Mouse (Mus musculus) liver, embryonic 16.5 days (tissue): ENCODE data around the gene Ms4a12. TPM values are rescaled to one million over a fixed set of nuclear protein-coding genes. Genes with fewer than 3 reads are reported as not detected.
"Not testable (repeated sequence)": the region's sequence is repeated elsewhere in the genome, so short reads cannot be mapped to it uniquely, and the experiment has no call there.

Experiments
- ATAC-seq: fragments of 200-750 bp; cut with Nextera tagmentation; 2 replicates; pipeline ENCODE4 v1.8.0; 2017; ENCODE audit warnings: low read depth, mild to moderate bottlenecking, moderate number of reproducible peaks, moderate library complexity
- H3K27ac ChIP-seq: fragments of 300-500 bp; sonication (generic); 2 replicates; pipeline ENCODE4 v1.5.1; 2014; ENCODE audit warnings: mild to moderate bottlenecking, low read length
- H3K27me3 ChIP-seq: fragments of 300-500 bp; sonication (generic); 2 replicates; pipeline ENCODE4 v1.6.1; 2014; ENCODE audit warnings: low read depth, low read length, mixed read lengths; ENCODE audit not compliant: control insufficient read depth, insufficient read depth
- H3K36me3 ChIP-seq: fragments of 300-500 bp; sonication (generic); 2 replicates; pipeline ENCODE4 v1.6.1; 2014; ENCODE audit warnings: mild to moderate bottlenecking; ENCODE audit not compliant: control insufficient read depth, insufficient read depth
- H3K4me1 ChIP-seq: fragments of 300-500 bp; sonication (generic); 2 replicates; pipeline ENCODE4 v1.6.1; 2014; ENCODE audit warnings: low read depth, low read length, mixed read lengths; ENCODE audit not compliant: control insufficient read depth
- H3K4me2 ChIP-seq: fragments of 300-500 bp; sonication (generic); 2 replicates; pipeline ENCODE4 v1.6.1; 2014; ENCODE audit warnings: low read depth, low read length, mixed read lengths
- H3K4me3 ChIP-seq: fragments of 300-500 bp; sonication (generic); 2 replicates; pipeline ENCODE4 v1.5.1; 2014; ENCODE audit warnings: low read depth, mild to moderate bottlenecking, low read length
- H3K9ac ChIP-seq: fragments of 300-500 bp; sonication (generic); 2 replicates; pipeline ENCODE4 v1.6.1; 2014; ENCODE audit warnings: low read depth, low read length
- H3K9me3 ChIP-seq: fragments of 300-500 bp; sonication (generic); replicated peaks from 2 replicates; pipeline ENCODE4 v1.6.1; 2016; ENCODE audit warnings: low read length; ENCODE audit not compliant: control insufficient read depth
- WGBS: fragments of 180-500 bp; shearing (Covaris S2); extraction: QIAGEN DNeasy Blood & Tissue Kit; methylation state at CpG from one replicate; pipeline ENCODE4 v1.1.7; 2014; ENCODE audit not compliant: insufficient replicate concordance; 5-methylcytosine and 5-hydroxymethylcytosine counted together
- polyA plus RNA-seq: library from polyadenylated mRNA; unstranded; fragments of >200 nt; fragmentation: Nextera tagmentation; extraction: Ambion mirVana; gene quantifications from 2 replicates; pipeline ENCODE4 v1.2.1, GENCODE M21; 2015

Ms4a12 gene
- not detected in 2 replicates for polyA plus RNA-seq

DNA sequence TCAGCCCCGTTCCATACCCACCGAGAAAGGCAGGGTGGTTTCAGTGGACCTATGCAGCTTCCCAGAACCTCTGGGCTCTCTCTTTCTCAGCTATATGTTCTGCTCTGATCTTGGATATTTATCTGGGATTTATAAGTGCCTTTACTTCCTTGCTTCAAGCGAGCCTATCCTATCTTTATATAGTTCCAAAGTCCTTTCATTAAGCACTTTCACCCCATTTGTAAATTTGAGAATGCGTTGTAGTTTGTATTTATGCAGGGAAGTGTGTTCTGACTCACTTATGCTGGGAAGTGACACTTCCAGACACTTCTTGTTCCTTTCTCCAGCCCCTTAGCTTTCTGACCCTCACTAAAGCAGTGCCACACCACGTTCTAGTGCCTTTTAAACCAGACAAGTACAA, at the start of gene Ms4a12:
Gene Ms4a12 (minus strand): TSS at position 101 of the 400 bp plus-strand sequence.
- Histone ChIP-seq H3K9ac (no peak within 1 kb of the TSS), H3K4me1 (no peaks in the 10 kb centered on the region; the same call in 1 of the 2 replicates), H3K4me3 (no peak within 1 kb of the TSS), H3K4me2 (no peak within 1 kb of the TSS), H3K27me3 (no peaks in the 10 kb centered on the region), H3K9me3 (no peaks in the 10 kb centered on the region), H3K36me3 (no peaks in the 10 kb centered on the region), H3K27ac (no peak within 1 kb of the TSS)
- WGBS: 49% methylated on average over 5 of the region's 5 CpGs
- ATAC-seq: no peak

GRCm38 (mm10) chr19:11280223-11280622, 48.0 kb upstream of the Ms4a12 start:
- ATAC-seq: no peak
- Histone ChIP-seq H3K9ac (no peak overlapping the region), H3K4me1 (no peaks in the 10 kb centered on the region), H3K9me3 (no peaks in the 10 kb centered on the region), H3K4me2 (no peak overlapping the region), H3K36me3 (no peaks in the 10 kb centered on the region), H3K27me3 (no peaks in the 10 kb centered on the region), H3K27ac (no peak overlapping the region), H3K4me3 (no peak overlapping the region)
- 69% methylated on average over 3 of the region's 3 CpGs for WGBS

DNA sequence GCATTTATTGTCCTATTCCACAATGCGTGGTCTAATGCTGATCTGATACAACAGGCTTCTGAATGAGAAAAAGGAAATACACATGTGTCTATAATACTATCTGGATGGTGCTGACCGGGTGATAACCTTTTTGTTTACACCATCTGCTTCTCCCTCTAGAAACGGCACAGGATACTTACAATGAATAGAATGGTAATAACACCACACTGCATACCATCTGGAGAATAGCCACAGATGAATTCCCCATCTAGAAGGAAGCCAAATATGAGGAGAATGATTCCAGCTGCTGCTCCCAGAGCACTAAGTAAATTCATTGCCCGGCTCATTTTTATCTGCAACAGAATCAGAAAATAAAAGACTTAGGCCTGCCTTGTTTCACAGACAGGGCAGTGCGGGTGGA, 44.2 kb upstream of the Ms4a12 start:
- no peaks in the 10 kb centered on the region for H3K9me3 ChIP-seq
- WGBS: 46% methylated on average over 5 of the region's 5 CpGs
- H3K4me2 ChIP-seq: no peak overlapping the region
- no peaks in the 10 kb centered on the region for H3K36me3 ChIP-seq
- H3K27ac ChIP-seq: no peak overlapping the region
- H3K4me3 ChIP-seq: no peak overlapping the region
- H3K9ac ChIP-seq: no peak overlapping the region
- H3K27me3 ChIP-seq: no peaks in the 10 kb centered on the region
- no peaks in the 10 kb centered on the region for H3K4me1 ChIP-seq
- ATAC-seq: no peak

DNA sequence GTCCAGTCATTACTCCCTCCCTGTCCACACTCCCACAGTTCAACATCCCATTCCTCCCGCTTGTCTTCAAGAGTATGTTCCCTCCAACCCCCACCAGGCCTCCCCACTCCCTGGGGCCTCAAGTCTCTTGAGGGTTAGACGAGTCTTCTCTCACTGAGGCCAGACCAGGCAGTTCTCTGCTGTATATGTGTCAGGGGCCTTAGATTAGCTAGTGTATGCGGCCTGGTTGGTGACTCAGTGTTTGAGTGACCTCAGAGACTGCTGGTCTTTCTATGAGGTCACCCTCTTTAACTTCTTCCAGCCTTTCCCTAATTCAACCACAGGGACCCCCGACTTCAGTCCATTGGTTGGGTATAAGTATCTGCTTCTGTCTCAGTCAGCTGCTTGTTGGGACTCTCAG, 34.7 kb upstream of the Ms4a12 start:
- ATAC-seq: no peak
- H3K36me3 ChIP-seq: no peaks in the 10 kb centered on the region
- no peak overlapping the region for H3K27ac ChIP-seq
- H3K9ac ChIP-seq: no peak overlapping the region
- H3K9me3 ChIP-seq: no peaks in the 10 kb centered on the region
- no peak overlapping the region for H3K4me2 ChIP-seq
- no peaks in the 10 kb centered on the region for H3K4me1 ChIP-seq
- WGBS: 56% methylated on average over 4 of the region's 4 CpGs
- H3K27me3 ChIP-seq: no peaks in the 10 kb centered on the region
- no peak overlapping the region for H3K4me3 ChIP-seq

DNA sequence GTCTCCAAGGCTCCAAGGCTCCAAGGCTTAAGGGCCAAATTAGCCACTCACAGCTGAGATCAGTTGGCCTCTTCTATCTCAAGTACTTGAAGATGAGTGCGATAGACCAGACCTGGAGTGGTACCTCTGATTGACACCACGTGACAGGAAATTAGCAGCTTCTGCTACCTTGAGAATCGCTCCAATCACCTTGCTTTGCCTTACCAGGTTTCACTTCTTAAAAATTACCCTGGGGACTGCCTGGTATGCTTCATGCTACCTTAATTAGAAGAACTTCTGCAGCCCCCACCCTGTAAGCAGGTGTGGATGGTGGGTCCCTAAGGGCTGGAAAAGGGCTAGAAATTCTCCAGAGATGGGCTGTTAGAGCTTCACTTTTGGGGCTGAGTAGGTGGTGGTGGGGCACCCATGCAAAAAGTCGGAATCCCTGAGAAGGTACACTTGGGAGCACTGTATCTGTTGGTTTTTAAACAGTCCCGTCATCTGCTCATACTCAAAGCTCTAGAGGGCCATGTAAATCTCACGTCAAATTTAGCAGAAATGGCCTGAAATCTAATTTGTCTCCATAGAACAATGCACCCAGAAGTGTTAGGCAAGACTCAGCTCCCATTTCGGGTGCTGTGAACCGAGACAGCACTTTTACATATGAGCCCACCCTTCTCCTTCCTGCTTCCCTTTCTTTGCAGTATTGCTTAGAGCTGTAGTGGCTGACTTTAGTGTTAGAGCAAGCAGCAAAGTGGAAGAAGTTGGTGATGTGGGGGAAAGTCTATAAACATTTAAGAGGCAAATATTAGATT, 34.0 kb upstream of the Ms4a12 start, which contains the start of gene Ms4a1:
Gene Ms4a1 (minus strand): TSS at position 190 of the 794 bp plus-strand sequence.
- no peak within 1 kb of the TSS for H3K4me2 ChIP-seq
- no peaks in the 10 kb centered on the region for H3K9me3 ChIP-seq
- 54% methylated on average over 8 of the region's 8 CpGs for WGBS
- H3K27ac ChIP-seq: no peak within 1 kb of the TSS
- H3K36me3 ChIP-seq: no peaks in the 10 kb centered on the region
- no peaks in the 10 kb centered on the region for H3K27me3 ChIP-seq
- H3K4me3 ChIP-seq: no peak within 1 kb of the TSS
- no peak within 1 kb of the TSS for H3K9ac ChIP-seq
- no peak for ATAC-seq
- no peaks in the 10 kb centered on the region for H3K4me1 ChIP-seq

DNA sequence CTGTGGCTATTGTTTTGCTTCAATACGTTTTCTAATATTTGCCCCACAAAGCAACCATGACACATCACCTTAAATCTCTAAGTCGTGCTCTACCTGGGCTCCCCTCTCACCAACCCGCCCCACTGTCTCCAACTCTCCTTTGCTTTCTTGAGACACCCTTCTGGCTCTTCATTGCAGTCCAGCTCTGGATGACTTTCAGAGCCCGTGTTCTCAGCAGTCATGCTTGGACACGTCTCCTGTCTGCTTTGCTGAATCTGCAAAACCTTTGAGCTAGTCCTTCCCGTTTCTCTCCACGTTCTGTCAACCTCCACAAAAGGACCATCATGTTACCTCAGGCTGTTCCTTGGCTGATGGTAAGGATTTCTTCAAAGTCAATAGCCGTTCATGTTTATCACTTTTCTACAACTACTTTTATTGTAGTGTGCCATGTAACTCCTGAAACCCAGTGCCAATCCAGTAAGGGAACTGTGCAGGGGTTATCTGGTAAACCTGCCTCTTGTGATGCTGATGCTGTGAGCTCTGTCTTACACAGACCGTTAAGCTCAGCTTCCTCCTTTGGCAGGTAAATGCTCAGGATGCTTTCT, 32.4 kb upstream of the Ms4a12 start:
- Histone ChIP-seq H3K36me3 (no peaks in the 10 kb centered on the region), H3K4me1 (no peaks in the 10 kb centered on the region), H3K4me2 (no peak overlapping the region), H3K4me3 (no peak overlapping the region), H3K27me3 (no peaks in the 10 kb centered on the region), H3K27ac (no peak overlapping the region), H3K9me3 (no peaks in the 10 kb centered on the region), H3K9ac (no peak overlapping the region)
- 56% methylated on average over 9 of the region's 9 CpGs for WGBS
- no peak for ATAC-seq

GRCm38 (mm10) chr19:11263549-11263948, 31.3 kb upstream of the Ms4a12 start:
- Histone ChIP-seq H3K9me3 (no peaks in the 10 kb centered on the region), H3K4me3 (no peak overlapping the region), H3K9ac (no peak overlapping the region), H3K27me3 (no peaks in the 10 kb centered on the region), H3K4me1 (no peaks in the 10 kb centered on the region), H3K36me3 (no peaks in the 10 kb centered on the region), H3K27ac (no peak overlapping the region), H3K4me2 (no peak overlapping the region)
- WGBS: 25% methylated on average over 3 of the region's 3 CpGs
- ATAC-seq: no peak

DNA sequence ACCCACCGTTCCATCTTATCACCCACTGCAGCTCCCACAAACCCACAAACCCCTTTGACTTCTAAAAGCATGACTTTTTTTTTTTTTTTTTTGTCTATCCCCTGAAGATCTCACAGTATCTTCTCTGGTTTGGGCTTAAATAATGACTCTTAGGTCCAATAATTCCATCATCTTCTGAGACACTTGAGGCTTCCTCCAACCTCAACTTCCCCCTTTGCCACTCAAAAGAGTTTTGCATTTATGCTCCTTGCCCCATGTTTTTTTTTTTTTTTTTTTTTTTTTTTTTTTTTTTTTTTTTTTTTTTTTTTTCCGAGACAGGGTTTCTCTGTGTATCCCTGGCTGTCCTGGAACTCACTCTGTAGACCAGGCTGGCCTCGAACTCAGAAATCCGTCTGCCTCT, 30.7 kb upstream of the Ms4a12 start:
- not testable (repeated sequence) for ATAC-seq, H3K27me3 ChIP-seq, H3K4me3 ChIP-seq, H3K9me3 ChIP-seq, H3K4me1 ChIP-seq, H3K27ac ChIP-seq, H3K9ac ChIP-seq, H3K36me3 ChIP-seq, H3K4me2 ChIP-seq
- WGBS: 25% methylated on average over 4 of the region's 4 CpGs

- H3K4me1 ChIP-seq: no peaks in the 10 kb centered on the region
- H3K9ac ChIP-seq: no peak overlapping the region
- no peak overlapping the region for H3K4me3 ChIP-seq
- no peak for ATAC-seq
- H3K36me3 ChIP-seq: no peaks in the 10 kb centered on the region
- 39% methylated on average over 2 of the region's 2 CpGs for WGBS
- no peaks in the 10 kb centered on the region for H3K27me3 ChIP-seq
- H3K4me2 ChIP-seq: no peak overlapping the region
- no peak overlapping the region for H3K27ac ChIP-seq
- H3K9me3 ChIP-seq: no peaks in the 10 kb centered on the region
Observed at GRCm38 (mm10) chr19:11261522-11261921, 29.3 kb upstream of the Ms4a12 start.
